Mouse (Mus musculus): Measurements from ENCODE around the gene Irs2. TPM values are rescaled to one million over a fixed set of nuclear protein-coding genes. Genes with fewer than 3 reads are reported as not detected.

The Irs2 gene
- polyA plus RNA-seq (2015; fragmentation: Nextera tagmentation; extraction: Ambion mirVana), result 4.1 and 4.6 TPM in 2 replicates

- under 1% methylated on average over 39 of the region's 64 CpGs for WGBS
These were observed at the start of gene Irs2 for GRCm38 (mm10) chr8:11008379-11008775. TSS of gene Irs2 (minus strand) at chr8:11008458.

GRCm38 (mm10) chr8:11056665-11057064, 48.4 kb upstream of the Irs2 start:
- Histone ChIP-seq H3K4me2 (ENCODE audit: low read length) (no peak overlapping the region), H3K27ac (ENCODE audit: low read depth, low read length) (no peak overlapping the region), H3K27me3 (replicated peaks; ENCODE audit: control insufficient read depth, insufficient read depth, low read length) (no peaks in the 10 kb centered on the region), H3K9me3 (ENCODE audit: control insufficient read depth, low read length) (no peaks in the 10 kb centered on the region), H3K4me1 (ENCODE audit: control insufficient read depth, insufficient read depth, low read depth, low read length) (no peaks in the 10 kb centered on the region), H3K4me3 (ENCODE audit: low read length) (no peak overlapping the region), H3K9ac (ENCODE audit: low read depth, low read length) (no peak overlapping the region), H3K36me3 (ENCODE audit: control insufficient read depth, insufficient read depth, low read length) (no peaks in the 10 kb centered on the region)
- 85% methylated on average over 5 of the region's 5 CpGs for WGBS
- ATAC-seq, result no peak

More at GRCm38 (mm10) chr8:11008379-11008775, at the start of gene Irs2:
- Histone ChIP-seq H3K9ac (ENCODE audit: low read depth, low read length) (peak within 1 kb of the TSS; percentile 94), H3K4me2 (ENCODE audit: low read length) (peak within 1 kb of the TSS; percentile 90), H3K4me1 (ENCODE audit: control insufficient read depth, insufficient read depth, low read depth, low read length) (peaks cover 39% of the 10 kb centered on the region), H3K4me3 (ENCODE audit: low read length) (peak within 1 kb of the TSS; percentile 83), H3K36me3 (ENCODE audit: control insufficient read depth, insufficient read depth, low read length) (no peaks in the 10 kb centered on the region), H3K27me3 (replicated peaks; ENCODE audit: control insufficient read depth, insufficient read depth, low read length) (no peaks in the 10 kb centered on the region), H3K9me3 (ENCODE audit: control insufficient read depth, low read length) (no peaks in the 10 kb centered on the region), H3K27ac (ENCODE audit: low read depth, low read length) (peak within 1 kb of the TSS; percentile 99)
- ATAC-seq, result no peak; the same call in 1 of the 2 replicates

GRCm38 (mm10) chr8:11056175-11056563, 47.9 kb upstream of the Irs2 start:
- 89% methylated on average over 8 of the region's 8 CpGs for WGBS
- Histone ChIP-seq H3K4me2 (ENCODE audit: low read length) (no peak overlapping the region), H3K9ac (ENCODE audit: low read depth, low read length) (no peak overlapping the region), H3K9me3 (ENCODE audit: control insufficient read depth, low read length) (no peaks in the 10 kb centered on the region), H3K27ac (ENCODE audit: low read depth, low read length) (no peak overlapping the region), H3K27me3 (replicated peaks; ENCODE audit: control insufficient read depth, insufficient read depth, low read length) (no peaks in the 10 kb centered on the region), H3K4me1 (ENCODE audit: control insufficient read depth, insufficient read depth, low read depth, low read length) (no peaks in the 10 kb centered on the region), H3K4me3 (ENCODE audit: low read length) (no peak overlapping the region), H3K36me3 (ENCODE audit: control insufficient read depth, insufficient read depth, low read length) (no peaks in the 10 kb centered on the region)
- no peak for ATAC-seq

DNA sequence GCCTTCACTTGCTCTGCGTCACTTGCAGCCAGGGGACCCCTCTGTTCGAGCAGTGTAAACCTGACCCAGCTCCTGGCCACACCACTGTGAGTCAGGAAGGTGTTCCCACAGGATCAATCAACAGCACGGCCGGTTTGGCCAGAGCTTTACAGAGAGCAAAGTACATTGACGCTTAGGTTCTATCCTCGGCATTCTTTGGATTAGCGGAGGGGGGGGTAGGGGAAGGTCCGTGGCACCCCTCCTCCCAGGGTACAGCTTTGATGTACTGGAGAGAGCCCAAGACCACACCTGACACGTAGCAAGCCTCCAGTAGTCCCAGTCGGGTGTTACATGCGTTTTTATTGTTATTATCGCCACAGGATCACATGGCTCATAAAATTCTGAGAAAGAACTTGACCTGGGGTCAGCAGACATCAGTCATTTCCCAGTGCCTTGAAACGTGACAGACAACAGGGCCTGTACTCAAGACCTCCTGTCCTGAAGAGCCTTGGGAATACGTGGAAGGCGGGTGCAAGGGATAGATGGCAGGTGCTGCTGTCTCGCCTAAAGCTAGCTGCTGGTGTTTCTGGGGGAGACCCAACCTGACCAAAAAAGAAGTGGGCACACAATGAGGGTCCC, 47.4 kb upstream of the Irs2 start:
- Histone ChIP-seq H3K27me3 (replicated peaks; ENCODE audit: control insufficient read depth, insufficient read depth, low read length) (no peaks in the 10 kb centered on the region), H3K9me3 (ENCODE audit: control insufficient read depth, low read length) (no peaks in the 10 kb centered on the region), H3K4me3 (ENCODE audit: low read length) (no peak overlapping the region), H3K4me2 (ENCODE audit: low read length) (no peak overlapping the region), H3K4me1 (ENCODE audit: control insufficient read depth, insufficient read depth, low read depth, low read length) (no peaks in the 10 kb centered on the region), H3K27ac (ENCODE audit: low read depth, low read length) (no peak overlapping the region), H3K36me3 (ENCODE audit: control insufficient read depth, insufficient read depth, low read length) (no peaks in the 10 kb centered on the region), H3K9ac (ENCODE audit: low read depth, low read length) (no peak overlapping the region)
- ATAC-seq, result no peak
- 62% methylated on average over 16 of the region's 16 CpGs for WGBS

GRCm38 (mm10) chr8:11049835-11050234, 41.6 kb upstream of the Irs2 start:
- no peaks in the 10 kb centered on the region for H3K27me3 ChIP-seq (replicated peaks; ENCODE audit: control insufficient read depth, insufficient read depth, low read length)
- no peak overlapping the region for H3K27ac ChIP-seq (ENCODE audit: low read depth, low read length)
- 68% methylated on average over 5 of the region's 5 CpGs for WGBS
- H3K4me2 ChIP-seq (ENCODE audit: low read length), result no peak overlapping the region
- no peaks in the 10 kb centered on the region for H3K36me3 ChIP-seq (ENCODE audit: control insufficient read depth, insufficient read depth, low read length)
- H3K9me3 ChIP-seq (ENCODE audit: control insufficient read depth, low read length), result no peaks in the 10 kb centered on the region
- ATAC-seq, result no peak
- H3K4me1 ChIP-seq (ENCODE audit: control insufficient read depth, insufficient read depth, low read depth, low read length), result no peaks in the 10 kb centered on the region
- H3K9ac ChIP-seq (ENCODE audit: low read depth, low read length), result no peak overlapping the region
- H3K4me3 ChIP-seq (ENCODE audit: low read length), result no peak overlapping the region

DNA sequence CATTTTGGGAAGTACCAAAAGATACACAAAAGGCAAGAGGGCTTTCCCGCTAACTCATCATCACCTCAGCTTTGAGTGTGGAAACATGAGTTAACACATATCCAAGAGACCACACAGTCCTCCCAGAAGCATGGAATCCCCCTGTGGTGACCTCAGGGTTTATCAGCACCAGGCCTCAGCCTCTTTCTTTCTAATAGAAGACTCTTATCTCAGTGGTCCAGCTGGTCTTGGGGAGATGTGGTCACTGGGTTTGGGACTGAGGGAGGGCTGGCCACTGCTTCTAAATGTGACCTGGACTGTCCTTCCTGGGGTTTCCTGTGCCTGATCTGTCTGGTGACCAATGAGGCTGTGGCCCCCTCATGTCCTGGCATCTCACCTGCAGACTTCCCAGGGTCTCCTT, 39.6 kb upstream of the Irs2 start:
- no peak for ATAC-seq
- H3K9ac ChIP-seq (ENCODE audit: low read depth, low read length), result no peak overlapping the region
- H3K27ac ChIP-seq (ENCODE audit: low read depth, low read length), result no peak overlapping the region
- H3K27me3 ChIP-seq (replicated peaks; ENCODE audit: control insufficient read depth, insufficient read depth, low read length), result no peaks in the 10 kb centered on the region
- no peaks in the 10 kb centered on the region for H3K36me3 ChIP-seq (ENCODE audit: control insufficient read depth, insufficient read depth, low read length)
- H3K4me3 ChIP-seq (ENCODE audit: low read length), result no peak overlapping the region
- no peaks in the 10 kb centered on the region for H3K4me1 ChIP-seq (ENCODE audit: control insufficient read depth, insufficient read depth, low read depth, low read length)
- no peaks in the 10 kb centered on the region for H3K9me3 ChIP-seq (ENCODE audit: control insufficient read depth, low read length)
- 100% methylated on average over 1 of the region's 1 CpGs for WGBS
- no peak overlapping the region for H3K4me2 ChIP-seq (ENCODE audit: low read length)

- no peaks in the 10 kb centered on the region for H3K4me1 ChIP-seq (ENCODE audit: control insufficient read depth, insufficient read depth, low read depth, low read length)
- no peaks in the 10 kb centered on the region for H3K9me3 ChIP-seq (ENCODE audit: control insufficient read depth, low read length)
- H3K27ac ChIP-seq (ENCODE audit: low read depth, low read length), result no peak overlapping the region
- H3K4me2 ChIP-seq (ENCODE audit: low read length), result no peak overlapping the region
- no peak for ATAC-seq
- no peak overlapping the region for H3K9ac ChIP-seq (ENCODE audit: low read depth, low read length)
- 68% methylated on average over 11 of the region's 11 CpGs for WGBS
- H3K36me3 ChIP-seq (ENCODE audit: control insufficient read depth, insufficient read depth, low read length), result no peaks in the 10 kb centered on the region
- H3K4me3 ChIP-seq (ENCODE audit: low read length), result no peak overlapping the region
- no peaks in the 10 kb centered on the region for H3K27me3 ChIP-seq (replicated peaks; ENCODE audit: control insufficient read depth, insufficient read depth, low read length)
These were observed 36.4 kb upstream of the Irs2 start for GRCm38 (mm10) chr8:11044660-11045059.

GRCm38 (mm10) chr8:11043591-11043990, 35.3 kb upstream of the Irs2 start:
- H3K9me3 ChIP-seq (ENCODE audit: control insufficient read depth, low read length), result no peaks in the 10 kb centered on the region
- no peak overlapping the region for H3K4me2 ChIP-seq (ENCODE audit: low read length)
- H3K27me3 ChIP-seq (replicated peaks; ENCODE audit: control insufficient read depth, insufficient read depth, low read length), result no peaks in the 10 kb centered on the region
- H3K4me1 ChIP-seq (ENCODE audit: control insufficient read depth, insufficient read depth, low read depth, low read length), result no peaks in the 10 kb centered on the region
- H3K27ac ChIP-seq (ENCODE audit: low read depth, low read length), result no peak overlapping the region
- no peak for ATAC-seq
- no peak overlapping the region for H3K4me3 ChIP-seq (ENCODE audit: low read length)
- no peak overlapping the region for H3K9ac ChIP-seq (ENCODE audit: low read depth, low read length)
- WGBS, result 68% methylated on average over 4 of the region's 4 CpGs
- H3K36me3 ChIP-seq (ENCODE audit: control insufficient read depth, insufficient read depth, low read length), result no peaks in the 10 kb centered on the region

- WGBS, result 45% methylated on average over 9 of the region's 9 CpGs
- Histone ChIP-seq H3K9me3 (ENCODE audit: control insufficient read depth, low read length) (no peaks in the 10 kb centered on the region), H3K4me2 (ENCODE audit: low read length) (no peak overlapping the region), H3K36me3 (ENCODE audit: control insufficient read depth, insufficient read depth, low read length) (no peaks in the 10 kb centered on the region), H3K4me1 (ENCODE audit: control insufficient read depth, insufficient read depth, low read depth, low read length) (no peaks in the 10 kb centered on the region), H3K27me3 (replicated peaks; ENCODE audit: control insufficient read depth, insufficient read depth, low read length) (no peaks in the 10 kb centered on the region), H3K4me3 (ENCODE audit: low read length) (no peak overlapping the region), H3K9ac (ENCODE audit: low read depth, low read length) (no peak overlapping the region), H3K27ac (ENCODE audit: low read depth, low read length) (no peak overlapping the region)
- ATAC-seq, result no peak
These were observed 34.8 kb upstream of the Irs2 start for GRCm38 (mm10) chr8:11042872-11043587.
